Mouse (Mus musculus): ENCODE data around the gene Dctn3.

DNA sequence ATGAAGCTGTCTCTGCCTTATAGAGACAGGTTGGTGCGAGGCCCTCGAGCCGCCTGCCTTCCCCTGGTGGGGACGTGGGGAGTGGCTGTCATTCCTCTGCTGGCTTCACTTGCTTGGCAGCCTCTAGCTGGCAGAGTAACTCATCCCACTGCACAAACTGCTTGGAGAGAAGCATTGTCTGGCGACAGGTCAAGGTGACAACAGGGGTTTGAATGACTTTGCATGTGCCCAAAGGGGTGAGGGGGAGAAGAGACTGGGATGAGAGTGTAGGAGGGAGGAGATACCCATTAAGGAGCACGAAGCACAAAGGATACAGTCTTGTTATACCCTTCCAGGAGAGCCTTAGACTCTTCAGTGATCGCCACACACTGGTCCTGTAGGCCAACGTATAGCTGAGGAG, 7.9 kb downstream of the Dctn3 start:
- TF ChIP-seq CTCF (IDR thresholded peaks at IDR 0.05; ENCODE audit: borderline replicate concordance, insufficient read depth, low read length) (no peak), POLR2A (IDR thresholded peaks at IDR 0.05; ENCODE audit: low read depth, low read length) (no peak)
